Mouse (Mus musculus) mouse trophoblast stem cell (cell line): ENCODE results near the gene Adrm1.

Experiments used
- in situ Hi-C, 2 experiments: fragments of 300-500 bp; cut with MseI, MboI; formaldehyde crosslinking; loops; 2 replicates in 1 of 2; 3 replicates in 1 of 2; pipeline ENCODE4 v1.15.1; 2025

Gene Adrm1

GRCm38 (mm10) chr2:180217587-180217986 lies 46.3 kb downstream of the Adrm1 start:
- in situ Hi-C loops: no loop called here

- in situ Hi-C loops: no loop called here
Observed at GRCm38 (mm10) chr2:180218241-180218640, 47.0 kb downstream of the Adrm1 start.

GRCm38 (mm10) chr2:180218677-180219076 lies 47.4 kb downstream of the Adrm1 start:
- in situ Hi-C loops: no loop called here

GRCm38 (mm10) chr2:180219145-180219943 lies 48.1 kb downstream of the Adrm1 start:
- in situ Hi-C loops: no loop called here

- in situ Hi-C loops: loop anchor here in 1 of 2 experiments (5.0 kb wide), 1 partner anchor 37 kb away; the partner anchor contains the start of gene Rps21
Observed at GRCm38 (mm10) chr2:180220165-180220564, 48.9 kb downstream of the Adrm1 start.

- in situ Hi-C loops: loop anchor here in 1 of 2 experiments (5.0 kb wide), 1 partner anchor 36 kb away; the partner anchor contains the start of gene Rps21
Observed at GRCm38 (mm10) chr2:180221051-180221450, 49.8 kb downstream of the Adrm1 start.

- in situ Hi-C loops: loop anchor here in 1 of 2 experiments (5.0 kb wide), 1 partner anchor 35 kb away; the partner anchor contains the start of gene Rps21
Observed at GRCm38 (mm10) chr2:180222250-180222649, 51.0 kb downstream of the Adrm1 start.

GRCm38 (mm10) chr2:180224647-180225043 lies 53.4 kb downstream of the Adrm1 start:
- in situ Hi-C loops: loop anchor here in 1 of 2 experiments (5.0 kb wide), 1 partner anchor 33 kb away; the partner anchor contains the start of gene Rps21

- in situ Hi-C loops: no loop called here
Observed at GRCm38 (mm10) chr2:180225044-180225761, 53.9 kb downstream of the Adrm1 start.
